Mouse (Mus musculus) thymus, postnatal 36 days (tissue): ENCODE measurements at regions not wholly inside any gene's neighbourhood (a gene's known extent, or its start where the extent isn't known, plus 50 kb on each side); places are given as distances from the start of the nearest gene placed in this dataset.
"Not testable (repeated sequence)": the region's sequence is repeated elsewhere in the genome, so short reads cannot be mapped to it uniquely, and the experiment has no call there.

Source experiments
- DNase-seq, 2 experiments: peaks; one replicate each; pipeline ENCODE4 v3.0.0; 2022; ENCODE audit warnings: mixed read lengths in 2 of 2

- DNase-seq: peak; percentile 23 to 27
These were observed 56.4 kb downstream of the Bod1 start for GRCm38 (mm10) chr11:31615107-31615811.

- no peak for DNase-seq
These were observed 57.3 kb downstream of the Bod1 start for GRCm38 (mm10) chr11:31614394-31614713.

GRCm38 (mm10) chr11:31613688-31614393 lies 57.8 kb downstream of the Bod1 start:
- DNase-seq: no peak

GRCm38 (mm10) chr11:31608458-31608857 lies 63.2 kb downstream of the Bod1 start:
- DNase-seq: no peak

GRCm38 (mm10) chr11:31601499-31601898 lies 70.2 kb downstream of the Bod1 start:
- no peak for DNase-seq

GRCm38 (mm10) chr11:31593604-31594003 lies 78.1 kb downstream of the Bod1 start:
- no peak for DNase-seq

- no peak for DNase-seq
These were observed 79.6 kb downstream of the Bod1 start for GRCm38 (mm10) chr11:31592061-31592460.

- DNase-seq: no peak
These were observed 80.6 kb downstream of the Bod1 start for GRCm38 (mm10) chr11:31591037-31591554.

- no peak for DNase-seq
These were observed 96.7 kb downstream of the Bod1 start for GRCm38 (mm10) chr11:31574941-31575340.

GRCm38 (mm10) chr11:31564742-31565510 lies 106.8 kb downstream of the Bod1 start:
- DNase-seq: no peak

GRCm38 (mm10) chr11:31563826-31564741 lies 107.6 kb downstream of the Bod1 start:
- DNase-seq: no peak

- no peak for DNase-seq
These were observed 108.7 kb downstream of the Bod1 start for GRCm38 (mm10) chr11:31562954-31563353.

GRCm38 (mm10) chr11:31560775-31561174 lies 110.9 kb downstream of the Bod1 start:
- no peak for DNase-seq

GRCm38 (mm10) chr11:31555042-31555441 lies 116.6 kb downstream of the Bod1 start:
- no peak for DNase-seq

- DNase-seq: no peak
These were observed 119.9 kb downstream of the Bod1 start for GRCm38 (mm10) chr11:31551614-31552271.

- no peak for DNase-seq
These were observed 120.7 kb downstream of the Bod1 start for GRCm38 (mm10) chr11:31550747-31551613.

GRCm38 (mm10) chr11:31545514-31545913 lies 126.2 kb downstream of the Bod1 start:
- not testable (repeated sequence) for DNase-seq

GRCm38 (mm10) chr11:31542635-31543219 lies 129.0 kb downstream of the Bod1 start:
- DNase-seq: no peak

- no peak for DNase-seq
These were observed 130.3 kb downstream of the Bod1 start for GRCm38 (mm10) chr11:31541425-31541824.

- no peak for DNase-seq
These were observed 130.9 kb downstream of the Bod1 start for GRCm38 (mm10) chr11:31540816-31541215.
